Mouse (Mus musculus): ENCODE measurements around the gene Prl7a1. TPM values are rescaled to one million over a fixed set of nuclear protein-coding genes. Genes with fewer than 3 reads are reported as not detected.

Gene Prl7a1
- not detected in 2 replicates for polyA plus RNA-seq (2015; fragmentation: Nextera tagmentation; extraction: Ambion mirVana)

- H3K9me3 ChIP-seq (ENCODE audit: control insufficient read depth, low read length), result no peaks in the 10 kb centered on the region
- WGBS, result 96% methylated on average over 3 of the region's 3 CpGs
Observed at GRCm38 (mm10) chr13:27642393-27642792, at the start of gene Prl7a1. Prl7a1 (minus strand) TSS chr13:27642493.

GRCm38 (mm10) chr13:27667936-27668335 lies 25.6 kb upstream of the Prl7a1 start, which contains the start of gene Prl7a2:
Prl7a2 (minus strand) TSS chr13:27668036.
- Histone ChIP-seq H3K36me3 (ENCODE audit: control insufficient read depth, insufficient read depth, low read length) (no peaks in the 10 kb centered on the region), H3K4me3 (ENCODE audit: low read depth, low read length) (no peak within 1 kb of the TSS), H3K4me2 (replicated peaks; ENCODE audit: low read depth) (no peak within 1 kb of the TSS), H3K4me1 (replicated peaks; ENCODE audit: control insufficient read depth, insufficient read depth) (no peaks in the 10 kb centered on the region), H3K9me3 (ENCODE audit: control insufficient read depth, low read length) (no peaks in the 10 kb centered on the region), H3K27ac (replicated peaks) (no peak within 1 kb of the TSS), H3K9ac (ENCODE audit: low read length) (no peak within 1 kb of the TSS), H3K27me3 (ENCODE audit: control insufficient read depth, insufficient read depth, low read length) (no peaks in the 10 kb centered on the region)
- ATAC-seq (ENCODE audit: low FRiP score, low TSS enrichment) (no peak), DNase-seq (ENCODE audit: low spot score) (no peak)
- TF ChIP-seq EP300 (optimal IDR thresholded peaks at IDR 0.05) (no peak), CTCF (IDR thresholded peaks at IDR 0.05; ENCODE audit: low read depth) (no peak)
- WGBS, result 83% methylated on average over 4 of the region's 4 CpGs

More at GRCm38 (mm10) chr13:27642393-27642792, at the start of gene Prl7a1:
- ATAC-seq (ENCODE audit: low FRiP score, low TSS enrichment), result no peak
- no peak within 1 kb of the TSS for H3K27ac ChIP-seq (replicated peaks)
- H3K4me1 ChIP-seq (replicated peaks; ENCODE audit: control insufficient read depth, insufficient read depth), result no peaks in the 10 kb centered on the region
- no peak within 1 kb of the TSS for H3K4me2 ChIP-seq (replicated peaks; ENCODE audit: low read depth)
- no peaks in the 10 kb centered on the region for H3K36me3 ChIP-seq (ENCODE audit: control insufficient read depth, insufficient read depth, low read length)
- H3K9ac ChIP-seq (ENCODE audit: low read length), result no peak within 1 kb of the TSS
- DNase-seq (ENCODE audit: low spot score), result no peak
- H3K4me3 ChIP-seq (ENCODE audit: low read depth, low read length), result no peak within 1 kb of the TSS
- TF ChIP-seq EP300 (optimal IDR thresholded peaks at IDR 0.05), result no peak
- no peak for TF ChIP-seq CTCF (IDR thresholded peaks at IDR 0.05; ENCODE audit: low read depth)
- H3K27me3 ChIP-seq (ENCODE audit: control insufficient read depth, insufficient read depth, low read length), result no peaks in the 10 kb centered on the region

- Histone ChIP-seq H3K4me1 (replicated peaks; ENCODE audit: control insufficient read depth, insufficient read depth) (no peaks in the 10 kb centered on the region), H3K9me3 (ENCODE audit: control insufficient read depth, low read length) (no peaks in the 10 kb centered on the region), H3K4me2 (replicated peaks; ENCODE audit: low read depth) (no peak overlapping the region), H3K36me3 (ENCODE audit: control insufficient read depth, insufficient read depth, low read length) (no peaks in the 10 kb centered on the region), H3K4me3 (ENCODE audit: low read depth, low read length) (no peak overlapping the region), H3K27me3 (ENCODE audit: control insufficient read depth, insufficient read depth, low read length) (no peaks in the 10 kb centered on the region), H3K9ac (ENCODE audit: low read length) (no peak overlapping the region), H3K27ac (replicated peaks) (no peak overlapping the region)
- no peak for DNase-seq (ENCODE audit: low spot score)
- TF ChIP-seq EP300 (optimal IDR thresholded peaks at IDR 0.05) (no peak), CTCF (IDR thresholded peaks at IDR 0.05; ENCODE audit: low read depth) (no peak)
- WGBS, result 71% methylated on average over 2 of the region's 2 CpGs
- no peak for ATAC-seq (ENCODE audit: low FRiP score, low TSS enrichment)
Observed at GRCm38 (mm10) chr13:27660747-27661146, 18.5 kb upstream of the Prl7a1 start.

GRCm38 (mm10) chr13:27610482-27610881 lies 31.8 kb downstream of the Prl7a1 start, which contains the start of gene Prl7b1:
Prl7b1 (minus strand) TSS chr13:27610582.
- H3K9me3 ChIP-seq (ENCODE audit: control insufficient read depth, low read length), result no peaks in the 10 kb centered on the region

More at GRCm38 (mm10) chr13:27610482-27610881, 31.8 kb downstream of the Prl7a1 start, which contains the start of gene Prl7b1:
- H3K9ac ChIP-seq (ENCODE audit: low read length), result no peak within 1 kb of the TSS
- no peak for TF ChIP-seq EP300 (optimal IDR thresholded peaks at IDR 0.05)
- no peak for TF ChIP-seq CTCF (IDR thresholded peaks at IDR 0.05; ENCODE audit: low read depth)
- H3K27me3 ChIP-seq (ENCODE audit: control insufficient read depth, insufficient read depth, low read length), result no peaks in the 10 kb centered on the region
- H3K4me1 ChIP-seq (replicated peaks; ENCODE audit: control insufficient read depth, insufficient read depth), result no peaks in the 10 kb centered on the region
- no peaks in the 10 kb centered on the region for H3K36me3 ChIP-seq (ENCODE audit: control insufficient read depth, insufficient read depth, low read length)
- ATAC-seq (ENCODE audit: low FRiP score, low TSS enrichment), result no peak
- no peak for DNase-seq (ENCODE audit: low spot score)
- no peak within 1 kb of the TSS for H3K4me3 ChIP-seq (ENCODE audit: low read depth, low read length)
- no peak within 1 kb of the TSS for H3K27ac ChIP-seq (replicated peaks)
- WGBS, result 71% methylated on average over 4 of the region's 4 CpGs
- no peak within 1 kb of the TSS for H3K4me2 ChIP-seq (replicated peaks; ENCODE audit: low read depth)

Other genes starting within 250 kb of the Prl7a1 start
- gene Prl8a6, start 203.8 kb downstream of the Prl7a1 start, polyA plus RNA-seq (2015; fragmentation: Nextera tagmentation; extraction: Ambion mirVana), result not detected in 2 replicates
- not detected in 2 replicates for gene Prl8a8, start 129.3 kb downstream of the Prl7a1 start, polyA plus RNA-seq (2015; fragmentation: Nextera tagmentation; extraction: Ambion mirVana)
- gene Prl8a9, start 77.9 kb downstream of the Prl7a1 start, polyA plus RNA-seq (2015; fragmentation: Nextera tagmentation; extraction: Ambion mirVana), result not detected in 2 replicates
- not detected in 2 replicates for gene Prl8a1, start 60.3 kb downstream of the Prl7a1 start, polyA plus RNA-seq (2015; fragmentation: Nextera tagmentation; extraction: Ambion mirVana)
- gene Prl7b1, start 31.9 kb downstream of the Prl7a1 start, polyA plus RNA-seq (2015; fragmentation: Nextera tagmentation; extraction: Ambion mirVana), result not detected in 2 replicates
- gene Prl7a2, start 25.5 kb upstream of the Prl7a1 start, polyA plus RNA-seq (2015; fragmentation: Nextera tagmentation; extraction: Ambion mirVana), result not detected in 2 replicates
- not detected in 2 replicates for gene Prl7d1, start 74.2 kb upstream of the Prl7a1 start, polyA plus RNA-seq (2015; fragmentation: Nextera tagmentation; extraction: Ambion mirVana)
- gene Prl7c1, start 138.3 kb upstream of the Prl7a1 start, polyA plus RNA-seq (2015; fragmentation: Nextera tagmentation; extraction: Ambion mirVana), result not detected in 2 replicates
- not detected in 2 replicates for gene Prl2a1, start 159.2 kb upstream of the Prl7a1 start, polyA plus RNA-seq (2015; fragmentation: Nextera tagmentation; extraction: Ambion mirVana)
- not detected in 2 replicates for gene Prl2c1, start 206.8 kb upstream of the Prl7a1 start, polyA plus RNA-seq (2015; fragmentation: Nextera tagmentation; extraction: Ambion mirVana)

Data from stomach, postnatal 0 days (tissue).